21 mouse cellular contexts compared by ENCODE assay signal in genomic region chr4:21321769-21322168, GRCm38 (mm10).
DNase-seq lines count a peak whose midpoint lies in the region; ATAC-seq and TF ChIP-seq lines count a peak whose summit lies in the region.
"Had no signal": no experiment of that assay in that cellular context is flagged by ENCODE, and none has a peak within 500 bp of the region (broad histone marks: within the 10 kb centered on the region; RNA-seq: fewer than 3 reads in every experiment).

No protein-coding gene starts in this region.

- H3K27ac ChIP-seq in midbrain, embryonic 11.5 days (ENCODE audit: low read depth, low read length), result no peak overlapping the region
- no peak overlapping the region for H3K27ac ChIP-seq in midbrain, embryonic 13.5 days
- H3K27ac ChIP-seq: embryonic facial prominence, embryonic 10.5 days; embryonic facial prominence, embryonic 12.5 days; forebrain, embryonic 10.5 days; forebrain, embryonic 12.5 days had no signal

- ATAC-seq in frontal cortex, adult (ENCODE audit: low TSS enrichment), result peak; percentile 62; the same call in 1 of the 2 replicates
- ATAC-seq in midbrain, embryonic 11.5 days (ENCODE audit: low FRiP score), result no peak
- no peak for ATAC-seq in midbrain, embryonic 13.5 days
- ATAC-seq: forebrain, embryonic 14.5 days had no signal

- TF ChIP-seq POLR2A in brain, embryonic 14.5 days (IDR thresholded peaks at IDR 0.05; ENCODE audit: borderline replicate concordance, extremely low read depth, insufficient read depth, insufficient read length, poor library complexity, severe bottlenecking), result no peak

- no peak overlapping the region for H3K4me3 ChIP-seq in midbrain, embryonic 11.5 days (ENCODE audit: low read depth, low read length)
- H3K4me3 ChIP-seq in midbrain, embryonic 13.5 days (replicated peaks), result no peak overlapping the region
- H3K4me3 ChIP-seq: embryonic facial prominence, embryonic 10.5 days; embryonic facial prominence, embryonic 12.5 days; erythroblast, embryonic 14.5 days; forebrain, embryonic 10.5 days; forebrain, embryonic 12.5 days had no signal

- no peaks in the 10 kb centered on the region for H3K9me3 ChIP-seq in midbrain, embryonic 11.5 days (ENCODE audit: control insufficient read depth, low read length)
- H3K9me3 ChIP-seq in midbrain, embryonic 13.5 days, result no peaks in the 10 kb centered on the region
- H3K9me3 ChIP-seq: embryonic facial prominence, embryonic 10.5 days; embryonic facial prominence, embryonic 12.5 days; forebrain, embryonic 10.5 days; forebrain, embryonic 12.5 days had no signal

- no peaks in the 10 kb centered on the region for H3K4me1 ChIP-seq in midbrain, embryonic 11.5 days (ENCODE audit: control insufficient read depth, insufficient read depth, low read length)
- H3K4me1 ChIP-seq in midbrain, embryonic 13.5 days (replicated peaks), result no peaks in the 10 kb centered on the region
- H3K4me1 ChIP-seq: embryonic facial prominence, embryonic 10.5 days; embryonic facial prominence, embryonic 12.5 days; forebrain, embryonic 10.5 days; forebrain, embryonic 12.5 days had no signal

- H3K36me3 ChIP-seq in midbrain, embryonic 11.5 days (ENCODE audit: control insufficient read depth, insufficient read depth, low read length), result no peaks in the 10 kb centered on the region
- H3K36me3 ChIP-seq in midbrain, embryonic 13.5 days, result no peaks in the 10 kb centered on the region
- H3K36me3 ChIP-seq: embryonic facial prominence, embryonic 10.5 days; embryonic facial prominence, embryonic 12.5 days; forebrain, embryonic 10.5 days; forebrain, embryonic 12.5 days had no signal

- no peak overlapping the region for H3K4me2 ChIP-seq in midbrain, embryonic 11.5 days
- H3K4me2 ChIP-seq in midbrain, embryonic 13.5 days (replicated peaks), result no peak overlapping the region
- H3K4me2 ChIP-seq: embryonic facial prominence, embryonic 12.5 days; forebrain, embryonic 12.5 days had no signal

- no peak overlapping the region for H3K9ac ChIP-seq in midbrain, embryonic 11.5 days (ENCODE audit: low read length)
- H3K9ac ChIP-seq in midbrain, embryonic 13.5 days (replicated peaks), result no peak overlapping the region
- H3K9ac ChIP-seq: embryonic facial prominence, embryonic 12.5 days; forebrain, embryonic 12.5 days had no signal

- 70% methylated on average over 1 of the region's 1 CpGs for WGBS in midbrain, embryonic 11.5 days
- 48% methylated on average over 1 of the region's 1 CpGs for WGBS in midbrain, embryonic 13.5 days

- H3K27me3 ChIP-seq in midbrain, embryonic 11.5 days (ENCODE audit: control insufficient read depth, insufficient read depth, low read length), result no peaks in the 10 kb centered on the region
- no peaks in the 10 kb centered on the region for H3K27me3 ChIP-seq in midbrain, embryonic 13.5 days
- H3K27me3 ChIP-seq: embryonic facial prominence, embryonic 12.5 days; forebrain, embryonic 12.5 days had no signal

- no peak for DNase-seq in frontal cortex, postnatal 25 days (ENCODE audit: low spot score in 2 of 2)
- DNase-seq in midbrain, embryonic 11.5 days (ENCODE audit: low spot score, missing footprints), result peak; percentile 81
- peak; percentile 18 for DNase-seq in brain, embryonic 14.5 days (ENCODE audit: low read depth)
- no peak for DNase-seq in adrenal gland, adult 8-10 months
- DNase-seq in layer of hippocampus, postnatal 25 days (ENCODE audit: extremely low spot score in 1 of 2, low spot score in 1 of 2), result no peak
- DNase-seq: adrenal gland, adult 2 months; adrenal gland, postnatal 14 days; adrenal gland, postnatal 36 days; cerebellum, adult 11-12 months; cerebellum, adult 2 months; cerebellum, adult 9-10 months; cerebellum, postnatal 10 days; cerebellum, postnatal 25 days had no signal

- no peak for TF ChIP-seq CTCF in brain, embryonic 14.5 days (IDR thresholded peaks at IDR 0.05; ENCODE audit: borderline replicate concordance, extremely low read depth, insufficient read depth, insufficient read length)

Comparison
In these comparisons a context has a peak if more than half of its experiments do, and no peak if none do; other contexts are left out.
1. DNase-seq: peak in midbrain, embryonic 11.5 days (single experiment) and brain, embryonic 14.5 days (single experiment); none in frontal cortex, postnatal 25 days (0 of 2), adrenal gland, adult 8-10 months (single experiment) and layer of hippocampus, postnatal 25 days (0 of 2).